Mouse (Mus musculus): ENCODE measurements around the gene Ccdc113. TPM values are rescaled to one million over a fixed set of nuclear protein-coding genes. Genes with fewer than 3 reads are reported as not detected.

Gene Ccdc113
- polyA plus RNA-seq (2012) = not detected in 2 replicates

GRCm38 (mm10) chr8:95533584-95534387 lies at the start of gene Ccdc113:
Gene Ccdc113, plus strand, starts transcription at chr8:95534085.

GRCm38 (mm10) chr8:95490006-95490405 lies 43.9 kb upstream of the Ccdc113 start, which contains the start of gene Csnk2a2:
Gene Csnk2a2, minus strand, starts transcription at chr8:95490039.

GRCm38 (mm10) chr8:95576240-95576639 lies 42.4 kb downstream of the Ccdc113 start, which contains the start of gene Prss54:
Gene Prss54, minus strand, starts transcription at chr8:95576340.

Other genes with a start within 250 kb of the Ccdc113 start
- gene Cngb1, start 227.5 kb upstream of the Ccdc113 start, polyA plus RNA-seq (2012) = 13.5 and 19.8 TPM in 2 replicates
- gene Tepp, start 223.5 kb upstream of the Ccdc113 start, polyA plus RNA-seq (2012) = not detected in 2 replicates
- gene Zfp319, start 202.1 kb upstream of the Ccdc113 start, polyA plus RNA-seq (2012) = 11.6 and 14.2 TPM in 2 replicates
- gene Usb1, start 201.8 kb upstream of the Ccdc113 start, polyA plus RNA-seq (2012) = 17.2 and 19.6 TPM in 2 replicates
- 0.60 and 1.8 TPM in 2 replicates for gene Mmp15, start 181.8 kb upstream of the Ccdc113 start, polyA plus RNA-seq (2012)
- 27.1 and 27.2 TPM in 2 replicates for gene Cfap20, start 99.2 kb upstream of the Ccdc113 start, polyA plus RNA-seq (2012)
- gene Csnk2a2, start 44.0 kb upstream of the Ccdc113 start, polyA plus RNA-seq (2012) = 13.8 and 15.6 TPM in 2 replicates
- not detected in 2 replicates for gene Prss54, start 42.3 kb downstream of the Ccdc113 start, polyA plus RNA-seq (2012)
- gene Gins3, start 99.4 kb downstream of the Ccdc113 start, polyA plus RNA-seq (2012) = 2.8 and 4.5 TPM in 2 replicates
- 0.39 and 0.40 TPM in 2 replicates for gene Ndrg4, start 142.9 kb downstream of the Ccdc113 start, polyA plus RNA-seq (2012)
- 9.8 and 13.4 TPM in 2 replicates for gene Setd6, start 181.8 kb downstream of the Ccdc113 start, polyA plus RNA-seq (2012)

Data from megakaryocyte-erythroid progenitor cell, adult 5 weeks (primary cell).